Mouse (Mus musculus) ES-Bruce4 (cell line): ENCODE data around the gene Csmd2. TPM values are rescaled to one million over a fixed set of nuclear protein-coding genes. Genes with fewer than 3 reads are reported as not detected.

ENCODE experiments used
- H3K27ac ChIP-seq: 2 replicates; pipeline ENCODE4 v1.5.1; 2012; ENCODE audit warnings: low read length, inconsistent platforms; ENCODE audit not compliant: insufficient read depth
- H3K27me3 ChIP-seq: 2 replicates; pipeline ENCODE4 v1.6.1; 2012; ENCODE audit warnings: mild to moderate bottlenecking, low read length, inconsistent platforms; ENCODE audit not compliant: control insufficient read depth, poor library complexity, insufficient read depth, severe bottlenecking
- H3K36me3 ChIP-seq: 2 replicates; pipeline ENCODE4 v1.6.1; 2012; ENCODE audit warnings: inconsistent platforms, mild to moderate bottlenecking, low read length, moderate library complexity; ENCODE audit not compliant: control insufficient read depth, poor library complexity, insufficient read depth, severe bottlenecking
- H3K4me1 ChIP-seq: one replicate; pipeline ENCODE4 v1.8.1; 2011; ENCODE audit warnings: low read length; ENCODE audit not compliant: control insufficient read depth, insufficient read depth
- H3K4me3 ChIP-seq: 2 replicates; pipeline ENCODE4 v1.5.1; 2011; ENCODE audit warnings: low read depth, mild to moderate bottlenecking, low read length
- H3K9ac ChIP-seq: 2 replicates; pipeline ENCODE4 v1.6.1; 2012; ENCODE audit warnings: low read depth, mild to moderate bottlenecking, inconsistent platforms; ENCODE audit not compliant: poor library complexity, severe bottlenecking
- H3K9me3 ChIP-seq: replicated peaks from 2 replicates; pipeline ENCODE4 v1.6.1; 2012; ENCODE audit warnings: mild to moderate bottlenecking, low read length, inconsistent platforms; ENCODE audit not compliant: control insufficient read depth, poor library complexity, insufficient read depth, severe bottlenecking
- CTCF ChIP-seq: IDR thresholded peaks from one replicate; pipeline ENCODE4 v1.8.1; 2011; ENCODE audit warnings: low read depth, low read length
- EP300 ChIP-seq: IDR thresholded peaks from 2 replicates; pipeline ENCODE4 v1.6.1; 2011; ENCODE audit warnings: low read depth, low read length; ENCODE audit not compliant: insufficient read depth
- POLR2A ChIP-seq: IDR thresholded peaks from one replicate; pipeline ENCODE4 v1.8.1; 2011; ENCODE audit warnings: low read length; ENCODE audit not compliant: insufficient read depth
- polyA plus RNA-seq: library from polyadenylated mRNA; stranded (reverse); fragments of >200 nt; gene quantifications from 2 replicates; pipeline ENCODE4 v1.2.4, GENCODE M21; 2011; ENCODE audit warnings: low read depth; ENCODE audit not compliant: missing spikeins, insufficient read depth, insufficient read length

The Csmd2 gene
- polyA plus RNA-seq, 1 experiment, result 4.0 TPM

GRCm38 (mm10) chr4:128365851-128366250 lies 378.2 kb downstream of the Csmd2 start:
- Histone ChIP-seq H3K4me1 (no peaks in the 10 kb centered on the region), H3K27ac (no peak overlapping the region), H3K4me3 (no peak overlapping the region), H3K9ac (no peak overlapping the region), H3K27me3 (no peaks in the 10 kb centered on the region), H3K36me3 (no peaks in the 10 kb centered on the region), H3K9me3 (no peaks in the 10 kb centered on the region; the same call in 1 of the 2 replicates)
- TF ChIP-seq POLR2A (no peak), EP300 (no peak), CTCF (no peak)

- no peak for TF ChIP-seq CTCF
- TF ChIP-seq POLR2A, result no peak
- no peak for TF ChIP-seq EP300
- Histone ChIP-seq H3K27me3 (no peaks in the 10 kb centered on the region), H3K9ac (no peak overlapping the region), H3K27ac (no peak overlapping the region), H3K4me1 (no peaks in the 10 kb centered on the region), H3K36me3 (no peaks in the 10 kb centered on the region), H3K4me3 (no peak overlapping the region), H3K9me3 (no peaks in the 10 kb centered on the region; the same call in 1 of the 2 replicates)
Measured at GRCm38 (mm10) chr4:128368088-128368487, 380.4 kb downstream of the Csmd2 start.

GRCm38 (mm10) chr4:128371766-128372165 lies 384.1 kb downstream of the Csmd2 start:
- H3K9ac ChIP-seq, result no peak overlapping the region
- no peaks in the 10 kb centered on the region; the same call in 1 of the 2 replicates for H3K9me3 ChIP-seq
- H3K4me3 ChIP-seq, result no peak overlapping the region
- no peak overlapping the region for H3K27ac ChIP-seq
- no peaks in the 10 kb centered on the region for H3K36me3 ChIP-seq
- no peak for TF ChIP-seq POLR2A
- no peak for TF ChIP-seq CTCF
- TF ChIP-seq EP300, result no peak
- H3K4me1 ChIP-seq, result no peaks in the 10 kb centered on the region
- no peaks in the 10 kb centered on the region for H3K27me3 ChIP-seq

- Histone ChIP-seq H3K36me3 (no peaks in the 10 kb centered on the region), H3K9ac (no peak overlapping the region), H3K4me3 (no peak overlapping the region), H3K27me3 (no peaks in the 10 kb centered on the region), H3K9me3 (no peaks in the 10 kb centered on the region; the same call in 1 of the 2 replicates), H3K4me1 (no peaks in the 10 kb centered on the region), H3K27ac (no peak overlapping the region)
- TF ChIP-seq CTCF (no peak), EP300 (no peak), POLR2A (no peak)
Measured at GRCm38 (mm10) chr4:128373196-128373595, 385.5 kb downstream of the Csmd2 start.

GRCm38 (mm10) chr4:128374051-128374450 lies 386.4 kb downstream of the Csmd2 start:
- no peaks in the 10 kb centered on the region; the same call in 1 of the 2 replicates for H3K9me3 ChIP-seq
- H3K27ac ChIP-seq, result no peak overlapping the region
- no peak overlapping the region for H3K9ac ChIP-seq
- H3K36me3 ChIP-seq, result no peaks in the 10 kb centered on the region
- TF ChIP-seq CTCF (no peak), POLR2A (no peak), EP300 (no peak)
- H3K27me3 ChIP-seq, result no peaks in the 10 kb centered on the region
- no peaks in the 10 kb centered on the region for H3K4me1 ChIP-seq
- H3K4me3 ChIP-seq, result no peak overlapping the region

- Histone ChIP-seq H3K36me3 (no peaks in the 10 kb centered on the region), H3K9me3 (no peaks in the 10 kb centered on the region), H3K27me3 (no peaks in the 10 kb centered on the region), H3K9ac (no peak overlapping the region), H3K27ac (no peak overlapping the region), H3K4me3 (no peak overlapping the region), H3K4me1 (no peaks in the 10 kb centered on the region)
- TF ChIP-seq CTCF, result no peak
- TF ChIP-seq POLR2A, result no peak
- no peak for TF ChIP-seq EP300
Measured at GRCm38 (mm10) chr4:128378946-128379345, 391.3 kb downstream of the Csmd2 start.
